ENCODE assay signal across 7 mouse cellular contexts in genomic region chr11:104231041-104231911, GRCm38 (mm10). TPM values are rescaled to one million over a fixed set of nuclear protein-coding genes. Genes with fewer than 3 reads are reported as not detected.
DNase-seq lines count a peak whose midpoint lies in the region; ATAC-seq and TF ChIP-seq lines count a peak whose summit lies in the region.

Mapt (plus strand) TSS chr11:104231390.

- H3K36me3 ChIP-seq in embryonic facial prominence, embryonic 11.5 days (replicated peaks; ENCODE audit: control insufficient read depth, insufficient read depth, low read depth, low read length): no peaks in the 10 kb centered on the region
- no peaks in the 10 kb centered on the region for H3K36me3 ChIP-seq in kidney, adult 2 months (ENCODE audit: control insufficient read depth, insufficient read depth, low read length)
- no peaks in the 10 kb centered on the region for H3K36me3 ChIP-seq in limb, embryonic 11.5 days (ENCODE audit: control insufficient read depth, insufficient read depth, low read length)
- no peaks in the 10 kb centered on the region for H3K36me3 ChIP-seq in midbrain, embryonic 13.5 days

- peak; percentile 81 for TF ChIP-seq CTCF in kidney, adult 2 months (conservative IDR thresholded peaks at IDR 0.05; ENCODE audit: insufficient read depth, insufficient read length, low read depth, low read length)

- H3K9me3 ChIP-seq in embryonic facial prominence, embryonic 11.5 days (replicated peaks; ENCODE audit: control insufficient read depth, low read length): no peaks in the 10 kb centered on the region
- H3K9me3 ChIP-seq in limb, embryonic 11.5 days (ENCODE audit: control insufficient read depth, low read length): no peaks in the 10 kb centered on the region
- H3K9me3 ChIP-seq in midbrain, embryonic 13.5 days: no peaks in the 10 kb centered on the region

- ATAC-seq in embryonic facial prominence, embryonic 11.5 days (replicated peaks; ENCODE audit: insufficient number of reproducible peaks, low FRiP score, low TSS enrichment, low read depth): peak; percentile 69
- ATAC-seq in limb, embryonic 11.5 days (ENCODE audit: insufficient number of reproducible peaks, low FRiP score, low TSS enrichment, low read depth): peak; percentile 91
- peak; percentile 81 for ATAC-seq in midbrain, embryonic 13.5 days

- peak; percentile 95 for DNase-seq in adrenal gland, postnatal 14 days
- DNase-seq in embryonic facial prominence, embryonic 11.5 days (ENCODE audit: low spot score): peak; percentile 92
- peak; percentile 89 to 93 for DNase-seq in heart, adult 18-20 months
- peak; percentile 90 for DNase-seq in kidney, adult 2 months
- DNase-seq in limb, embryonic 11.5 days (ENCODE audit: low spot score): peak; percentile 91
- peak; percentile 56 to 75 for DNase-seq in spleen, adult 18-20 months

- WGBS in embryonic facial prominence, embryonic 11.5 days: under 1% methylated on average over 57 of the region's 94 CpGs
- whole genome bisulfite sequencing in kidney, adult 2 months: under 1% methylated on average over 66 of the region's 94 CpGs
- under 1% methylated on average over 70 of the region's 94 CpGs for WGBS in limb, embryonic 11.5 days
- WGBS in midbrain, embryonic 13.5 days: under 1% methylated on average over 76 of the region's 94 CpGs

- H3K27me3 ChIP-seq in embryonic facial prominence, embryonic 11.5 days (ENCODE audit: control insufficient read depth, insufficient read depth, low read length): peaks cover 30% of the 10 kb centered on the region
- H3K27me3 ChIP-seq in kidney, adult 2 months (replicated peaks; ENCODE audit: control insufficient read depth, insufficient read depth, low read length): no peaks in the 10 kb centered on the region
- H3K27me3 ChIP-seq in limb, embryonic 11.5 days (ENCODE audit: control insufficient read depth, insufficient read depth, low read length): peaks cover 39% of the 10 kb centered on the region
- H3K27me3 ChIP-seq in midbrain, embryonic 13.5 days: peaks cover 44% of the 10 kb centered on the region

- no peak within 1 kb of the TSS for H3K27ac ChIP-seq in embryonic facial prominence, embryonic 11.5 days (replicated peaks; ENCODE audit: low read depth, low read length)
- peak within 1 kb of the TSS; percentile 87 for H3K27ac ChIP-seq in kidney, adult 2 months (ENCODE audit: insufficient read depth, low read depth, low read length)
- H3K27ac ChIP-seq in limb, embryonic 11.5 days (replicated peaks; ENCODE audit: low read depth, low read length): no peak within 1 kb of the TSS; the same call in 1 of the 2 replicates
- H3K27ac ChIP-seq in midbrain, embryonic 13.5 days: peak within 1 kb of the TSS; percentile 98

- peak within 1 kb of the TSS; percentile 95 for H3K4me2 ChIP-seq in embryonic facial prominence, embryonic 11.5 days (ENCODE audit: low read depth, low read length)
- H3K4me2 ChIP-seq in limb, embryonic 11.5 days (ENCODE audit: low read depth, severe bottlenecking): peak within 1 kb of the TSS; percentile 78
- H3K4me2 ChIP-seq in midbrain, embryonic 13.5 days (replicated peaks): peak within 1 kb of the TSS; percentile 79

- peak within 1 kb of the TSS; percentile 54 for H3K4me3 ChIP-seq in embryonic facial prominence, embryonic 11.5 days (ENCODE audit: low read depth, low read length)
- peak within 1 kb of the TSS; percentile 78 for H3K4me3 ChIP-seq in kidney, adult 2 months (ENCODE audit: insufficient read depth, low read depth, low read length)
- H3K4me3 ChIP-seq in limb, embryonic 11.5 days (ENCODE audit: low read depth, low read length): peak within 1 kb of the TSS; percentile 45
- peak within 1 kb of the TSS; percentile 80 for H3K4me3 ChIP-seq in midbrain, embryonic 13.5 days (replicated peaks)

- TF ChIP-seq POLR2A in kidney, adult 2 months (IDR thresholded peaks at IDR 0.05; ENCODE audit: low read depth, low read length): no peak

- peak within 1 kb of the TSS; percentile 74 for H3K9ac ChIP-seq in embryonic facial prominence, embryonic 11.5 days (replicated peaks; ENCODE audit: low read length)
- H3K9ac ChIP-seq in limb, embryonic 11.5 days (ENCODE audit: low read length): peak within 1 kb of the TSS; percentile 63
- H3K9ac ChIP-seq in midbrain, embryonic 13.5 days (replicated peaks): peak within 1 kb of the TSS; percentile 95

- H3K4me1 ChIP-seq in embryonic facial prominence, embryonic 11.5 days (ENCODE audit: control insufficient read depth, insufficient read depth, low read length): no peaks in the 10 kb centered on the region; the same call in 1 of the 2 replicates
- peaks cover 20% of the 10 kb centered on the region; the same call in 1 of the 2 replicates for H3K4me1 ChIP-seq in kidney, adult 2 months (ENCODE audit: control insufficient read depth, insufficient read depth, low read length)
- H3K4me1 ChIP-seq in limb, embryonic 11.5 days (ENCODE audit: control insufficient read depth, insufficient read depth, low read length): peaks cover 8% of the 10 kb centered on the region
- peaks cover 37% of the 10 kb centered on the region for H3K4me1 ChIP-seq in midbrain, embryonic 13.5 days (replicated peaks)

RNA-seq across cellular contexts. Expression of gene Mapt, which starts in this region (rescaled TPM):
- total RNA-seq in adrenal gland, postnatal 14 days (2021): 72.8 and 74.8 TPM in 2 replicates
- polyA plus RNA-seq in embryonic facial prominence, embryonic 11.5 days (2014; fragmentation: Nextera tagmentation; extraction: Ambion mirVana): 18.2 and 27.1 TPM in 2 replicates
- total RNA-seq in heart, adult 18-20 months (2021): 10 to 100 TPM; 75.4 to 90.8 TPM
- 49.8 and 53.4 TPM in 2 replicates for polyA plus RNA-seq in kidney, adult 2 months (2012; rRNA removed)
- polyA plus RNA-seq in limb, embryonic 11.5 days (2014; fragmentation: Nextera tagmentation; extraction: Ambion mirVana): 1.1 and 1.2 TPM in 2 replicates
- polyA plus RNA-seq in midbrain, embryonic 13.5 days (2015; fragmentation: Nextera tagmentation; extraction: Ambion mirVana): 537 and 610 TPM in 2 replicates

Comparison
In these comparisons a context has a peak if more than half of its experiments do, and no peak if none do; other contexts are left out.
1. H3K27ac ChIP-seq: peak in kidney, adult 2 months (single experiment) and midbrain, embryonic 13.5 days (single experiment); none in embryonic facial prominence, embryonic 11.5 days (single experiment) and limb, embryonic 11.5 days (single experiment).
2. Peak in every context shown above with its lines, with median percentiles within 50 percentile points of each other: DNase-seq, ATAC-seq, H3K4me2 ChIP-seq, H3K4me3 ChIP-seq and H3K9ac ChIP-seq.